Mouse (Mus musculus) C2C12 (cell line): ENCODE results near the gene AC129217.1. TPM values are rescaled to one million over a fixed set of nuclear protein-coding genes. Genes with fewer than 3 reads are reported as not detected.
"Not testable (repeated sequence)": the region's sequence is repeated elsewhere in the genome, so short reads cannot be mapped to it uniquely, and the experiment has no call there.

Source experiments
- H3K27me3 ChIP-seq: one replicate; pipeline ENCODE4 v1.6.1; 2011; ENCODE audit not compliant: control insufficient read depth, insufficient read depth, insufficient read length
- H3K36me3 ChIP-seq: one replicate; pipeline ENCODE4 v1.6.1; 2011; ENCODE audit not compliant: control insufficient read depth, insufficient read depth
- H3K4me3 ChIP-seq: one replicate; pipeline ENCODE4 v1.5.1; 2011; ENCODE audit warnings: mild to moderate bottlenecking, control low read depth; ENCODE audit not compliant: poor library complexity, insufficient read depth, severe bottlenecking
- H3K79me2 ChIP-seq: one replicate; pipeline ENCODE4 v1.6.1; 2011; ENCODE audit not compliant: control insufficient read depth, insufficient read depth
- H3K79me3 ChIP-seq: one replicate; pipeline ENCODE4 v1.6.1; 2011; ENCODE audit warnings: low read depth, control low read depth
- H3ac ChIP-seq: one replicate; pipeline ENCODE3; 2011; ENCODE audit warnings: low read depth; ENCODE audit not compliant: control insufficient read depth, insufficient read length
- CEBPB ChIP-seq: IDR thresholded peaks from one replicate; pipeline ENCODE4 v1.6.1; 2011; ENCODE audit warnings: low read depth, mild to moderate bottlenecking, control low read depth, moderate library complexity
- CTCF ChIP-seq: IDR thresholded peaks from one replicate; pipeline ENCODE4 v1.5.1; 2011; ENCODE audit not compliant: control insufficient read depth, insufficient read depth, insufficient read length
- FOSL1 ChIP-seq: IDR thresholded peaks from one replicate; pipeline ENCODE4 v1.8.0; 2011; ENCODE audit warnings: mild to moderate bottlenecking, low read length; ENCODE audit not compliant: poor library complexity, insufficient read depth, severe bottlenecking
- MAX ChIP-seq: IDR thresholded peaks from one replicate; pipeline ENCODE4 v1.6.1; 2011; ENCODE audit warnings: mild to moderate bottlenecking, control low read depth
- MYOD1 ChIP-seq: IDR thresholded peaks from one replicate; pipeline ENCODE4 v1.6.1; 2011; ENCODE audit warnings: low read depth; ENCODE audit not compliant: control insufficient read depth, insufficient read length
- MYOG ChIP-seq: IDR thresholded peaks from one replicate; pipeline ENCODE4 v1.6.1; 2011; ENCODE audit not compliant: control insufficient read depth, insufficient read length; ENCODE audit errors: extremely low read depth
- USF1 ChIP-seq: IDR thresholded peaks from one replicate; pipeline ENCODE4 v1.6.1; 2011; ENCODE audit warnings: low read depth, mild to moderate bottlenecking, control low read depth, moderate library complexity
- polyA plus RNA-seq: library from polyadenylated mRNA; unstranded; fragments of >200 nt; fragmentation: generic; extraction: Trizol; gene quantifications from one replicate; pipeline ENCODE4 v1.2.1, GENCODE M21; 2012; ENCODE audit warnings: missing spikeins

Gene AC129217.1
- polyA plus RNA-seq, 1 experiment = 0.54 TPM

DNA sequence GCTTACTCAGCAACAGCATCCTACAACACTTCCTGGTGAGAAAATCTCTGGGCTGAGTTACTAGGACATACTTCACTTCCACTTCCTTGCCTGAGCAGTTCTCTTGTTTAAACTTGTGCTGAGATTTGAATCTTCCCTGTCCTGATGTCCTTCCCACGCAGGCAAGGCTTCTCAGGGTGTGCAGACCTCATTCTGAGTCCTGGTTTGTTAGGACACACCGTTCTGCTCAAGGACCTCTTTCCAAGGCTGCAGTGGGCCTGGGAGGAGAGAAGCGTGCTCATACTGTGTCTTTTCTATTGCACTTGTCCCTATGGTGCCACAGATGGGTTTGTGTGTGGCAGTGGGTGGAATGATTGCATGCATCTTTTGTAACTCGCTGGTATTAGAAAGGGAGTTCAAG is 3.4 kb downstream of the AC129217.1 start:
- TF ChIP-seq FOSL1 (no peak), MYOG (no peak), MYOD1 (no peak), CTCF (no peak)
- Histone ChIP-seq H3K36me3 (peaks cover 90% of the 10 kb centered on the region), H3K27me3 (no peaks in the 10 kb centered on the region), H3K4me3 (no peak overlapping the region), H3ac (no peak overlapping the region), H3K79me2 (peaks cover 12% of the 10 kb centered on the region), H3K79me3 (peaks cover 2% of the 10 kb centered on the region)

DNA sequence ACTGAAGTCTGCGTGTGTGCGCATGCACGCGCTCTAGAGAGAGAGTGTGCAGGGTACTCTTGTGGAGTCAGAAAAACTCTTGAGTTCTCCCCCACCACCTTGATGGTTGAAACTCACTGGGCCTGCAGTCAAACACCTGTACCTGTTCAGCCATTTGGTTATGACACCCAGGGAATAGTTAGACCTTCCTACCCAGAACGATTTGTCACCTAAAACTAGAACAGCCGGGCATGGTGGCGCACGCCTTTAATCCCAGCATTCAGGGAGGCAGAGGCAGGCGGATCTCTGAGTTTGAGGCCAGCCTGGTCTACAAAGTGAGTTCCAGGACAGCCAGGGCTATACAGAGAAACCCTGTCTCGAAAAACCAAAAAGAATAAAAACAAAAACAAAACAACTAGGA is 6.8 kb downstream of the AC129217.1 start:
- peaks cover 77% of the 10 kb centered on the region for H3K36me3 ChIP-seq
- not testable (repeated sequence) for H3K27me3 ChIP-seq, H3K79me2 ChIP-seq, H3K79me3 ChIP-seq, H3ac ChIP-seq, H3K4me3 ChIP-seq

DNA sequence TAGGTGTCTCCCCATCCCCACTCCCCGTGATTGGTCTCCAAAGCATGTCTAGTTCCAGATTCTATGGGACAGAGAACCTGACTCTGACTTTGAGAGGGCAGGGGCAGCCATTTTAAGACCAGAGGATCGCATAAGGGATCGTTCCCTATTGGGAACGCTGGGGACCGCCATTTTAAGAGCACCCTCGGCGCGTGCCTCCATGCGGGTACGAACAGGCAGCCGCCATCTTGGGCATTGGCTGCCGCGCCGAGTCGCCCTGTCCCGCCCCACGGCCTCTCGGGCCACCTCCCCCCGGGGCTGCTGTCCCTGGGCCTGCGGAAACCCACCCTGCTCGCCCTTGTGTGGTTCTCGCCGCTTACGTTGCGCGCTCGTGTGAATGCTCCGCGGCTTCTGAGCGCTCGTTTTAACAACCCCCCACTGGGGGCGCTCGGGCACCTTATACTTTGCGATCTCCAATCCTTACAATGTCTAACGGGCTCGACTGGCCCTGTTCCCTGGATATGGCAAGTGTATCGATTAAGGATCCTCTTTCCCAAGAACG is 7.7 kb downstream of the AC129217.1 start, which contains the start of gene Bscl2:
Bscl2 (plus strand) TSS at position 217 of the 541 bp plus-strand sequence.
- no peaks in the 10 kb centered on the region for H3K27me3 ChIP-seq
- peak within 1 kb of the TSS; percentile 18 for H3K4me3 ChIP-seq
- TF ChIP-seq CTCF (no peak), MAX (no peak), USF1 (no peak), CEBPB (no peak), MYOD1 (no peak), FOSL1 (no peak), MYOG (no peak)
- peaks cover 73% of the 10 kb centered on the region for H3K36me3 ChIP-seq
- H3K79me2 ChIP-seq = no peaks in the 10 kb centered on the region
- H3ac ChIP-seq = peak within 1 kb of the TSS; percentile 67
- no peaks in the 10 kb centered on the region for H3K79me3 ChIP-seq

DNA sequence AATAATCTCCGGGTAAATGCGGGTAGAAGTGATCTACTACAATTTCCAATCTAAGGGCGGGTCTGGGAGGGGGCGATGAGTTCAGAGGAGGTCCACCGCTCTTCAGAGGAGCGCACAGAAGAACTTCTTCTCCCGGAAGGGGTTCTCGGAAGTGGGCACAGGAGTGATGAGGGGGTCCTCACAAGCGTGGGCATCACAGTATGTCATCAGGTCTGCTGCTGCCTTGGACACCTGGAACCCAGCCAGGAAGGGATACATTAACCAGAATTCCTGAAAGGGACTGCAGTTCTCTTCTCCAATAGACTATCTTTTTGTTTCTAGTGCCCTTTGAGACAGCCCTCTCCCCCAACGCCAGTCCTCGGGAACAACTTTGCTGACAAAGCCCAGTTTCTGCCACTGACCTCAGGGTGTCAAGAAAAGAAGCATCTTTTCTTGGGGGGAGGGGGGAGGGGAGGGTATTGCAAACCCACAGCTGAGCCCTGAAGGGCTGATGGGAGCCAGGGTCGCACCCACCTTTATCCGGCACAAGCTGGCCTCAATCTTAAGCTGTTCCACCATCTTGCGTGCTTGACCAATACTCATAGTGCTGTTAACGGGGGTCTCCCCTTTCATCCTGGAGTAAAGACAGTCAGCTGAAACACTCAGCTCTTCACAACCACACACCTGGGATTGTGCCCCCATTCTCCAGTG is 8.6 kb downstream of the AC129217.1 start:
- Histone ChIP-seq H3K4me3 (peak overlapping the region; percentile 18), H3K79me3 (no peaks in the 10 kb centered on the region), H3K27me3 (no peaks in the 10 kb centered on the region), H3K79me2 (no peaks in the 10 kb centered on the region), H3K36me3 (peaks cover 73% of the 10 kb centered on the region), H3ac (no peak overlapping the region)
- no peak for TF ChIP-seq CTCF
- no peak for TF ChIP-seq MYOG
- no peak for TF ChIP-seq MYOD1
- TF ChIP-seq FOSL1 = no peak
- TF ChIP-seq MAX = no peak

DNA sequence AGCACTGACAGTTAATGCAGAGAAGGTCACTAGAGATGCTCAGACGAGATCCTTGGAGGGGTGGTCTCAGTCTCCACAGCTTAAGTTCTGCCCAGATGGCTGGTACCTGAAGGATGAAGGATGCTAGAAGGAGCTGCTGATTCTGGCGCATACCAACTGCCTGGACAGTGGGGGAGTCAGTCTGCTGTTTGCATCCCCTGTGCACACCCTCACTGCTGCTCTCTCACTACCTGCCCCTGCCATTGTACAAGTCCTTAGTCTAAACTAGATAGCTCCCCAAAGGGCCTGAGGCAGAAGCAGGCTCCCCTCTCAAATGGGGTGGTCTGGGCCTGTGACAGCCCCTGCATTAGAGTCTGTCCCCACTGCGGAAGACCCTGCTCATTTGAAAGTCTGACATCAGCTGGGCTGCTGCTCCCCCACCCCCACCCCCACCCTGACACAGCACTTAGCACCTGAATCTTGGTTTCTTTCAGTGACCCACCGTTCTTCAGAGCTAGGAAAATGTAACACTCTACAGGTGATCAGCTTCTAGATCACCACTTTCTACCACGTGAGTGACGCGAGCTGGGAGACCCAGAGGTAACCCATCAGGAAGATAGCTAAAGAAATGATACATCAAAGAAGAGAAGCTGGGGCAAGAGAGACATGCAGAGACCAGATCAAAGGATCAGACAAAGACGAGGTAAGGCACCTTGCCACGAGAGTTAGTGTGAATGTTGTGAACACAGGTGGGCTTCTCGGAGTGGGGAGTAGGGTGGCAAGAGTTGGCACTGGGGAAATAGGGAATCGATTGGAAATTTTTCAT is 9.7 kb downstream of the AC129217.1 start, which contains the start of gene Gng3:
Gng3 (minus strand) TSS at position 92 of the 805 bp plus-strand sequence.
- Histone ChIP-seq H3K4me3 (no peak within 1 kb of the TSS), H3K79me2 (no peaks in the 10 kb centered on the region), H3K36me3 (peaks cover 63% of the 10 kb centered on the region), H3K79me3 (no peaks in the 10 kb centered on the region), H3ac (no peak within 1 kb of the TSS), H3K27me3 (no peaks in the 10 kb centered on the region)
- TF ChIP-seq FOSL1 (no peak), MYOG (no peak), CTCF (no peak), MAX (no peak)
